Mouse (Mus musculus): ENCODE results near the gene Gm20388.

- no peak for TF ChIP-seq CTCF (IDR thresholded peaks at IDR 0.05; ENCODE audit: low read depth)
- TF ChIP-seq EP300 (optimal IDR thresholded peaks at IDR 0.05), result no peak
These were observed 302.0 kb downstream of the Gm20388 start for GRCm38 (mm10) chr8:120212596-120212995.
